Mouse (Mus musculus) ES-E14 (cell line): ENCODE results near the gene Slc16a10. TPM values are rescaled to one million over a fixed set of nuclear protein-coding genes. Genes with fewer than 3 reads are reported as not detected.

ENCODE experiments used
- DNase-seq: peaks from one replicate; pipeline ENCODE4 v3.0.0-alpha.2; 2013; ENCODE audit warnings: low read depth, low spot score
- H3K27ac ChIP-seq: 2 replicates; pipeline ENCODE4 v1.5.1; 2012; ENCODE audit warnings: low read depth, mild to moderate bottlenecking, low read length, moderate library complexity, mixed read lengths; ENCODE audit not compliant: poor library complexity, insufficient read depth, severe bottlenecking
- H3K36me3 ChIP-seq: 2 replicates; pipeline ENCODE4 v1.6.1; 2012; ENCODE audit warnings: mild to moderate bottlenecking, low read length, moderate library complexity, mixed read lengths; ENCODE audit not compliant: control insufficient read depth, poor library complexity, insufficient read depth, severe bottlenecking
- H3K4me1 ChIP-seq, 2 experiments: fragments of 150-350 bp in 1 of 2; sonication (generic) in 1 of 2; 2 replicates each; pipeline ENCODE4 v1.6.1; 2012; ENCODE audit warnings: low read length in 2 of 2, mild to moderate bottlenecking in 1 of 2, mixed read lengths in 1 of 2; ENCODE audit not compliant: control insufficient read depth in 2 of 2, insufficient read depth in 2 of 2, poor library complexity in 1 of 2
- H3K4me3 ChIP-seq, 2 experiments: fragments of 150-350 bp in 1 of 2; sonication (generic) in 1 of 2; 2 replicates each; pipeline ENCODE4 v1.5.1; 2012; ENCODE audit warnings: low read length in 2 of 2, low read depth in 1 of 2, mild to moderate bottlenecking in 1 of 2, mixed read lengths in 1 of 2; ENCODE audit not compliant: insufficient read depth in 1 of 2, poor library complexity in 1 of 2, severe bottlenecking in 1 of 2
- H3K9ac ChIP-seq: 2 replicates; pipeline ENCODE4 v1.6.1; 2012; ENCODE audit warnings: low read depth, mild to moderate bottlenecking, low read length, mixed read lengths; ENCODE audit not compliant: poor library complexity, insufficient read depth, severe bottlenecking
- H3K9me3 ChIP-seq: fragments of 150-350 bp; sonication (generic); 2 replicates; pipeline ENCODE4 v1.6.1; 2012; ENCODE audit warnings: low read depth, mild to moderate bottlenecking, low read length; ENCODE audit not compliant: control insufficient read depth, insufficient read depth
- CHD2 ChIP-seq: IDR thresholded peaks from 2 replicates; pipeline ENCODE4 v1.6.1; 2014; ENCODE audit warnings: mild to moderate bottlenecking, low read depth, low read length, inconsistent platforms
- HCFC1 ChIP-seq: IDR thresholded peaks from 2 replicates; pipeline ENCODE4 v1.6.1; 2012; ENCODE audit warnings: low read length, inconsistent platforms, borderline replicate concordance; ENCODE audit not compliant: insufficient read depth
- MAFK ChIP-seq: IDR thresholded peaks from 2 replicates; pipeline ENCODE4 v1.6.1; 2014; ENCODE audit warnings: mild to moderate bottlenecking, low read depth, low read length, inconsistent platforms; ENCODE audit not compliant: insufficient read depth
- ZC3H11A ChIP-seq: IDR thresholded peaks from 2 replicates; pipeline ENCODE4 v1.6.1; 2012; ENCODE audit warnings: low read depth, mild to moderate bottlenecking, inconsistent platforms, low read length, borderline replicate concordance
- ZNF384 ChIP-seq: IDR thresholded peaks from 2 replicates; pipeline ENCODE4 v1.6.1; 2012; ENCODE audit warnings: low read depth, low read length, inconsistent platforms
- in situ Hi-C, 2 experiments: fragments of 600-800 bp; cut with MboI; formaldehyde crosslinking; loops; one replicate each; pipeline ENCODE4 v1.15.1; 2025; ENCODE audit warnings: low sequenced_read_pairs in 2 of 2, inconsistent platforms in 1 of 2; ENCODE audit not compliant: unreplicated experiment in 2 of 2
- total RNA-seq: library from RNA; depleted of rRNA; stranded (reverse); fragments of 300-350 nt; gene quantifications from 2 replicates; pipeline ENCODE4 v1.2.3, GENCODE M21; 2012

Gene Slc16a10
- total RNA-seq, 1 experiment: 6.2 TPM

DNA sequence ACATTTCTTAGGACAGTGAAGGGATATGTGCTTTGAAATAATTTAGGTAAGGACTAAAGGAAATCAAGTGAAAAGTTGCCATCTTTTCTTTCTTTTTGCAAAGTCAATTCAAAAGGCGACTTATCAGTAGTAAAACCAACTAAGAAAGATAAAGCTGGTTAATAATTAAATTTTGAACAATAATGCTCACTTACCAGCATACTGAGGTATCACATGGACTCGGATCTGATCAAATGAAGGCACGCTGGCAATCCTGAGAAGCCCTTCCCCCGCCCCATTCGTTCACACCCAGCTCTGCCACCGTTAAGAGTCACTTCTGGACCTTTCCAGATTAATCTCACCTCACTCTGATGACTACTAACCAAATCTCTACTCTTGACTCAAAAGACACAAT is 64.1 kb downstream of the Slc16a10 start:
- TF ChIP-seq ZC3H11A: no peak
- no peak for TF ChIP-seq HCFC1
- no peak for TF ChIP-seq ZNF384
- no peak for TF ChIP-seq MAFK
- no peak for TF ChIP-seq CHD2
- Histone ChIP-seq H3K36me3 (no peaks in the 10 kb centered on the region), H3K4me3 (no peak overlapping the region), H3K27ac (no peak overlapping the region), H3K9me3 (no peaks in the 10 kb centered on the region), H3K9ac (no peak overlapping the region), H3K4me1 (no peaks in the 10 kb centered on the region)
- no peak for DNase-seq
- in situ Hi-C loops: no loop called here

DNA sequence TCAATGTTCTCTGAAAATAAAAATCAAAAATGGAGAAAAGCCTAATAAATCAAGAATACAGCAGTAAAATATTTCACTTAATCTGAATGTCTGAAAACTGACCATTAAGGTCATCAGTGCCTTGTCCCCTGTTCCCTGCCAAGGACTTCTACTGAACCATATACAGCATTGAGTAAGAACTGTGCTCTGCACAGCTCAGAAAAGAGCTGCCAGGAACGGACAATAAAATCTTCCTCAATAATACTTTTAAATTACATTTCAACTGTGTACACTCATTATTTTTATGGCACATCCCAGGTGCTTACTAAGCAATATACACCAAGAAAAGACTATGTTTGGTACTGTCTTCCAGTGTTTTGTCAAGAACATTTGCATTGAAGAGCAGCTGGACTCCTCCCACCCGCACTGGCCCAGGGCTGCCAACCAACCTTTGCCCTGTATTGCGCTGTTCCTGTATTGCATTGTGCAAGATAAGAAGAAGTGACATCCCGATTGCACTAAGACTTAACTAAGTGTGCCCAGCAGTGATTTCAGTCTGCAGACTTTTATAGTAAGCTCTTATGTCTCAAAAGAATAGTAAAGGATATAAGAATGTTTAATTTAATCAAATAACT is 64.6 kb downstream of the Slc16a10 start:
- H3K9ac ChIP-seq: no peak overlapping the region
- H3K4me1 ChIP-seq: no peaks in the 10 kb centered on the region
- no peaks in the 10 kb centered on the region for H3K9me3 ChIP-seq
- TF ChIP-seq HCFC1 (no peak), MAFK (no peak), CHD2 (no peak), ZC3H11A (no peak), ZNF384 (no peak)
- H3K36me3 ChIP-seq: no peaks in the 10 kb centered on the region
- DNase-seq: no peak
- H3K4me3 ChIP-seq: no peak overlapping the region
- H3K27ac ChIP-seq: no peak overlapping the region
- in situ Hi-C loops: no loop called here

DNA sequence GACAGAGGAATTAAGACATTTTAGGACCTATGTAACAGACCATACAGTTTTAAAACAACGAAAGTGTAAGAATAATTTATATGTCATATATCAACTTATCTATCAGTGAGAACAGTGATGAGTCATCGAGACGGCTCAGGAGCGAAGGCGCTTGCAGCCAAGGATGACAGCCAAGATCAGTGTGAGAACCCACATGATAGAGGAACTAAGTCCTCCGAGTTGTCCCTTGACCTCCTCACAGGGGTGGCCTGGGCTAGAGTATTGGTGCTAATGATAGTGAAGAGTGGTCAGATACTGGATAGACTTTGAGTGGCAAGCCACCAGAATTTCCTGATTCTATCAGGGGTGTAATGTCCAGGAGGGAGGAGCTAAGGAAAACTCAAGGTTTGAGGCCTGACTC is 68.5 kb downstream of the Slc16a10 start:
- H3K9ac ChIP-seq: no peak overlapping the region
- no peak overlapping the region for H3K4me3 ChIP-seq
- in situ Hi-C loops: no loop called here
- TF ChIP-seq ZNF384: no peak
- no peak for TF ChIP-seq ZC3H11A
- no peak for TF ChIP-seq MAFK
- TF ChIP-seq CHD2: no peak
- TF ChIP-seq HCFC1: no peak
- H3K9me3 ChIP-seq: no peaks in the 10 kb centered on the region
- H3K4me1 ChIP-seq: no peaks in the 10 kb centered on the region
- no peaks in the 10 kb centered on the region for H3K36me3 ChIP-seq
- no peak for DNase-seq
- no peak overlapping the region for H3K27ac ChIP-seq

DNA sequence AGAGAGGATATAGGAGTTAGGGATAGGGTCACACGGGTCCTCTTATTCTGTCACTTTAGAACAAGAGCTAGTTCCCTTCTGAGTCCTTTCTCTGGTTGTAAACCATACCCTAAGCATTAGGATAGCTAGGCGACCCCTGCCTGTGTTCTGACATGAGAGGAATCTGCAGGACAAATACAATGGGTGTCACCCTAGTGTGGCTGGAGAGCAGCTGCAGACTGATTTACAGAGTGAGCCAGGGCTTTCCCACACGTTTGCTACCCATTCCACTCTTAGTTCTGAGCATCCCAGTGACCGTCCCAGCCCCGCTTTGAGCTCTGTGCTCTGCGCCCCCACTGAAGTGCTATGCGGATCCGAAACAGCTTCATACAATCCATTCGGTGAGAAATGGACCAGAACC is 71.4 kb downstream of the Slc16a10 start:
- Histone ChIP-seq H3K9me3 (no peaks in the 10 kb centered on the region), H3K9ac (no peak overlapping the region), H3K4me3 (no peak overlapping the region), H3K36me3 (no peaks in the 10 kb centered on the region), H3K27ac (no peak overlapping the region), H3K4me1 (no peaks in the 10 kb centered on the region)
- no peak for TF ChIP-seq ZNF384
- TF ChIP-seq MAFK: no peak
- no peak for TF ChIP-seq CHD2
- TF ChIP-seq ZC3H11A: no peak
- no peak for TF ChIP-seq HCFC1
- no peak for DNase-seq
- in situ Hi-C loops: no loop called here

DNA sequence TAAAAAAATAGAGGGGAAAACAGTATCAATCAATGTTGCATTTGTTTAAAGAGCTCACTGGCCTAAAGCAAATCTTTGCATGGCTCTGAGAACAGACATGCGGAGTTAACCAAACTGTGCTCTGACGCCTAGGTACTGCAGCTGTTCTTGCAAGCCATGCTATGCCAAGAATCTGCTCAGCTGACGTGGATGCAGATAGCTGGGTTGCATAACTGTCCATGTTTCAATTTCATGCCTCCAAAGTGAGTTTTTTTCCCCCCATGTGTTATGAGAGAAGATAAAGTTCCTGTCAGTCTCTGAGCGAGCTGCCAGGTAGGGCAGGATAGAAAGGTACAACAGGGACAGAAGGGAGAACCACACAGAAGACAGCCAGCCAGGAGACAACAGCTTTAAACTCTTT is 72.8 kb downstream of the Slc16a10 start:
- TF ChIP-seq ZNF384 (no peak), MAFK (no peak), CHD2 (no peak), ZC3H11A (no peak), HCFC1 (no peak)
- no peak overlapping the region for H3K4me3 ChIP-seq
- in situ Hi-C loops: no loop called here
- no peak overlapping the region for H3K27ac ChIP-seq
- no peaks in the 10 kb centered on the region for H3K9me3 ChIP-seq
- no peak for DNase-seq
- no peak overlapping the region for H3K9ac ChIP-seq
- no peaks in the 10 kb centered on the region for H3K4me1 ChIP-seq
- no peaks in the 10 kb centered on the region for H3K36me3 ChIP-seq
